Mouse (Mus musculus): ENCODE measurements at regions not wholly inside any gene's neighbourhood (a gene's known extent, or its start where the extent isn't known, plus 50 kb on each side); places are given as distances from the start of the nearest gene placed in this dataset.

DNA sequence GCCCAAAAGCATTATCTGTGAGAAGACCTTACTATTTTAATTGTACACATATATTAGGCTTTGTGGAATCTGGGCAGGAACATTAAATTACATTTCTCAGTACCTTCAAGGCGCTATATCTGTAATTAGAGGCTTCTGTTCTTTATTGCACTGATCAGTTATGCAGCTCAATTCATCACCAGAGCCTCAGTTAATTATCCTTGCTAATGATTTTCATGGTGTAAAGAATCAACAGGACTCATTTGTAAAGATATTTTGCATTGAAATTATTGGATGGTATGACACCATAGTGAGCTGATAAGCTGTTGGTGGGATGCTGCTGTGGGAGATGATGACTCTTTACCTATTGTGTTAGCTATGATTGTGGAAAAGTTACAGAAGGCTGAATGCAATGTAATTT lies 1490.9 kb upstream of the Slc39a10 start:
- Histone ChIP-seq H3K9ac (replicated peaks) (no peak overlapping the region), H3K36me3 (no peaks in the 10 kb centered on the region), H3K4me2 (no peak overlapping the region), H3K27ac (replicated peaks) (no peak overlapping the region), H3K27me3 (replicated peaks) (no peaks in the 10 kb centered on the region), H3K4me3 (replicated peaks) (no peak overlapping the region), H3K9me3 (replicated peaks) (no peaks in the 10 kb centered on the region), H3K4me1 (no peaks in the 10 kb centered on the region)
- 33% methylated on average over 1 of the region's 1 CpGs for WGBS
- peak; percentile 73 for ATAC-seq (ENCODE audit: low FRiP score)

GRCm38 (mm10) chr1:48380139-48380538 lies 1487.5 kb upstream of the Slc39a10 start:
- no peak for ATAC-seq (ENCODE audit: low FRiP score)
- H3K27me3 ChIP-seq (replicated peaks), result no peaks in the 10 kb centered on the region
- H3K9ac ChIP-seq (replicated peaks), result no peak overlapping the region
- 87% methylated on average over 2 of the region's 2 CpGs for WGBS
- no peak overlapping the region for H3K4me3 ChIP-seq (replicated peaks)
- H3K9me3 ChIP-seq (replicated peaks), result no peaks in the 10 kb centered on the region
- H3K4me2 ChIP-seq, result no peak overlapping the region
- H3K4me1 ChIP-seq, result no peaks in the 10 kb centered on the region
- H3K36me3 ChIP-seq, result no peaks in the 10 kb centered on the region
- H3K27ac ChIP-seq (replicated peaks), result no peak overlapping the region

GRCm38 (mm10) chr1:48351416-48351815 lies 1458.8 kb upstream of the Slc39a10 start:
- Histone ChIP-seq H3K9me3 (replicated peaks) (no peaks in the 10 kb centered on the region), H3K27me3 (replicated peaks) (no peaks in the 10 kb centered on the region), H3K4me2 (no peak overlapping the region), H3K4me3 (replicated peaks) (no peak overlapping the region), H3K4me1 (no peaks in the 10 kb centered on the region), H3K36me3 (no peaks in the 10 kb centered on the region), H3K9ac (replicated peaks) (no peak overlapping the region), H3K27ac (replicated peaks) (no peak overlapping the region)
- no peak for ATAC-seq (ENCODE audit: low FRiP score)
- 73% methylated on average over 3 of the region's 3 CpGs for WGBS

GRCm38 (mm10) chr1:48342963-48343362 lies 1450.3 kb upstream of the Slc39a10 start:
- no peaks in the 10 kb centered on the region for H3K36me3 ChIP-seq
- H3K9ac ChIP-seq (replicated peaks), result no peak overlapping the region
- no peak overlapping the region for H3K4me2 ChIP-seq
- no peak overlapping the region for H3K27ac ChIP-seq (replicated peaks)
- no peaks in the 10 kb centered on the region for H3K27me3 ChIP-seq (replicated peaks)
- H3K4me3 ChIP-seq (replicated peaks), result no peak overlapping the region
- no peak for ATAC-seq (ENCODE audit: low FRiP score)
- H3K9me3 ChIP-seq (replicated peaks), result no peaks in the 10 kb centered on the region
- no peaks in the 10 kb centered on the region for H3K4me1 ChIP-seq

Measured in neural tube, embryonic 15.5 days (tissue).